Mouse (Mus musculus) brain, embryonic 14.5 days (tissue): ENCODE results near the gene Polr3gl.

ENCODE experiments used
- CTCF ChIP-seq: fragments of 200-500 bp; IDR thresholded peaks from 2 replicates; pipeline ENCODE4 v1.5.1; 2012; ENCODE audit warnings: inconsistent platforms, mild to moderate bottlenecking, moderate library complexity, borderline replicate concordance; ENCODE audit not compliant: insufficient read depth, insufficient read length; ENCODE audit errors: extremely low read depth
- POLR2A ChIP-seq: fragments of 200-500 bp; IDR thresholded peaks from 2 replicates; pipeline ENCODE4 v1.6.1; 2012; ENCODE audit warnings: mild to moderate bottlenecking, inconsistent platforms, borderline replicate concordance; ENCODE audit not compliant: poor library complexity, insufficient read depth, insufficient read length, severe bottlenecking; ENCODE audit errors: extremely low read depth

GRCm38 (mm10) chr3:96561946-96562681 lies 31.9 kb downstream of the Polr3gl start:
- TF ChIP-seq CTCF (no peak), POLR2A (no peak)
